Mouse (Mus musculus): ENCODE measurements around the gene Mettl27.

DNA sequence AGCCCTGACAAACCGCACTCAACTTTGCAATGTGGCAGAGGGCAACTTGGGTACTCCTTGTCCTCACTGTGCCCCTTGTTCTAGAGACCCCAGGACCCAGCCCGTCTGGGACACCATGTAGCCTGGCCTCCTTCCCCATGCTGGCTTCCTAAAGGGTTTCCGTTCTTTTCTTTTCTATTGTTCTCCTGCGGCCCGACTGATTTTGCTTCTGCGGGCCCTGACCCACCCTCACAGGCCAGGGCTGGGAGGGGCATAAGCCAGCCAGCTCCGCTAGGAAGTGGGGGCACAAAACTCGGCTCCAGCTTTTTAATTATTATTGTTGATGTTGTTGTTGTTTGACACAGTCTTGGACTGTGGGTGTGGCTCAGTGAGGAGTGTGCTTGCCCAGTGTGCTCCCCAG, 40.6 kb upstream of the Mettl27 start:
- TF ChIP-seq MAFK (IDR thresholded peaks at IDR 0.05; ENCODE audit: insufficient read depth, low read depth, low read length): no peak
- no peak for TF ChIP-seq ZC3H11A (IDR thresholded peaks at IDR 0.05; ENCODE audit: borderline replicate concordance, low read depth, low read length)
- TF ChIP-seq HCFC1 (IDR thresholded peaks at IDR 0.05; ENCODE audit: borderline replicate concordance, insufficient read depth, low read length): no peak
- no peak for TF ChIP-seq CHD2 (IDR thresholded peaks at IDR 0.05; ENCODE audit: low read depth, low read length)
- TF ChIP-seq ZNF384 (IDR thresholded peaks at IDR 0.05; ENCODE audit: low read depth, low read length): no peak
